In the genomic region with DNA sequence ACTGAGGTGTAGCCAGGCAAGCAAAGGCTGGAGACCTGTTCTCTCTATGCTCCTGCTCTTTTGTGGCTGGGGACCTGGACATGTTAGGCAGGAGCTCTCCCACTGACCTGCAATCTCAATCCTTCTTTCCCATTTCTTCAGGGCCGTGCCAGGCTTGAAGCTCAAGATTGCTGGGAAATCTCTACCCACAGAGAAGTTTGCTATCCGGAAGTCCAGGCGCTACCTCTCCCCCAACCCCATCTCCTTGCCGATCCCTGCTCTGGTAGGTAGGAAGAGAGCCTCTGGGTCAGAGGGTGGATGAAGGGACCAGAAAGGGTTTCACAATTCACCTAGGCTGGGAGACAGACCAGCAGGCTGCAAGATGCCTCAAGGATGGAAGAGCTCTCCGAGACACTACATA, we compare ENCODE assay signal across 18 mouse cellular contexts. TPM values are rescaled to one million over a fixed set of nuclear protein-coding genes. Genes with fewer than 3 reads are reported as not detected.
DNase-seq lines count a peak whose midpoint lies in the region; ATAC-seq and TF ChIP-seq lines count a peak whose summit lies in the region.
"Had no signal": no experiment of that assay in that cellular context is flagged by ENCODE, and none has a peak within 500 bp of the region (broad histone marks: within the 10 kb centered on the region; RNA-seq: fewer than 3 reads in every experiment).

No protein-coding gene starts in this region.

- DNase-seq in intestine, embryonic 14.5 days (ENCODE audit: low spot score), result peak; percentile 45
- DNase-seq in adrenal gland, postnatal 10 days, result no peak
- DNase-seq in kidney, postnatal 14 days, result no peak
- DNase-seq: adrenal gland, adult 8-10 months; cerebellum, adult 8-10 months; gastrocnemius, postnatal 14 days; kidney, postnatal 4 days; left cerebral cortex, postnatal 4 days; right cerebral cortex, adult 18-20 months had no signal

- H3K4me2 ChIP-seq in intestine, embryonic 14.5 days (ENCODE audit: low read length), result no peak overlapping the region
- H3K4me2 ChIP-seq in intestine, embryonic 16.5 days (ENCODE audit: low read depth, low read length), result no peak overlapping the region
- peak overlapping the region; percentile 62 for H3K4me2 ChIP-seq in liver, embryonic 15.5 days
- H3K4me2 ChIP-seq: heart, embryonic 15.5 days; hindbrain, embryonic 12.5 days; midbrain, embryonic 13.5 days had no signal

- H3K9me3 ChIP-seq in intestine, embryonic 14.5 days (ENCODE audit: control insufficient read depth, low read length), result no peaks in the 10 kb centered on the region
- H3K9me3 ChIP-seq in intestine, embryonic 16.5 days (ENCODE audit: control insufficient read depth, low read length), result no peaks in the 10 kb centered on the region
- no peaks in the 10 kb centered on the region for H3K9me3 ChIP-seq in liver, embryonic 15.5 days (replicated peaks)
- H3K9me3 ChIP-seq: G1E; heart, embryonic 15.5 days; hindbrain, embryonic 12.5 days; midbrain, embryonic 13.5 days had no signal

- H3K4me3 ChIP-seq in intestine, embryonic 14.5 days (ENCODE audit: low read depth, low read length), result no peak overlapping the region
- no peak overlapping the region for H3K4me3 ChIP-seq in intestine, embryonic 16.5 days (ENCODE audit: low read length)
- no peak overlapping the region for H3K4me3 ChIP-seq in bone marrow, adult 2 months (replicated peaks; ENCODE audit: control insufficient read depth, low read depth, low read length)
- H3K4me3 ChIP-seq in embryonic fibroblast, embryonic 13.5 days (ENCODE audit: insufficient read depth, low read length), result no peak overlapping the region
- H3K4me3 ChIP-seq in liver, embryonic 15.5 days (replicated peaks), result peak overlapping the region; percentile 23
- H3K4me3 ChIP-seq: heart, embryonic 15.5 days; hindbrain, embryonic 12.5 days; midbrain, embryonic 13.5 days had no signal

- ATAC-seq in intestine, embryonic 14.5 days (replicated peaks; ENCODE audit: low FRiP score, low TSS enrichment, low read depth), result no peak
- ATAC-seq in intestine, embryonic 16.5 days, result no peak
- no peak for ATAC-seq in liver, embryonic 15.5 days (ENCODE audit: insufficient read depth)
- ATAC-seq: intestine, postnatal 0 days; midbrain, embryonic 13.5 days had no signal

- no peak overlapping the region for H3K9ac ChIP-seq in intestine, embryonic 14.5 days (ENCODE audit: low read length)
- H3K9ac ChIP-seq in intestine, embryonic 16.5 days (ENCODE audit: low read depth, low read length), result no peak overlapping the region
- H3K9ac ChIP-seq in liver, embryonic 15.5 days, result peak overlapping the region; percentile 59
- H3K9ac ChIP-seq: heart, embryonic 15.5 days; hindbrain, embryonic 12.5 days; midbrain, embryonic 13.5 days had no signal

- no peak for TF ChIP-seq CTCF in bone marrow, adult 2 months (IDR thresholded peaks at IDR 0.05; ENCODE audit: control insufficient read depth, insufficient read depth, low read length)
- TF ChIP-seq CTCF in embryonic fibroblast, embryonic 13.5 days (IDR thresholded peaks at IDR 0.05; ENCODE audit: borderline replicate concordance, insufficient read depth, low read length), result no peak

- no peaks in the 10 kb centered on the region for H3K27me3 ChIP-seq in intestine, embryonic 14.5 days (replicated peaks; ENCODE audit: control insufficient read depth, insufficient read depth, low read length)
- H3K27me3 ChIP-seq in intestine, embryonic 16.5 days (replicated peaks; ENCODE audit: control insufficient read depth, insufficient read depth, low read length), result no peaks in the 10 kb centered on the region
- no peaks in the 10 kb centered on the region for H3K27me3 ChIP-seq in liver, embryonic 15.5 days
- H3K27me3 ChIP-seq: heart, embryonic 15.5 days; hindbrain, embryonic 12.5 days; midbrain, embryonic 13.5 days had no signal

- H3K4me1 ChIP-seq in intestine, embryonic 14.5 days (replicated peaks; ENCODE audit: control insufficient read depth, insufficient read depth, low read length), result no peaks in the 10 kb centered on the region
- H3K4me1 ChIP-seq in intestine, embryonic 16.5 days (ENCODE audit: control insufficient read depth, insufficient read depth, low read length), result no peaks in the 10 kb centered on the region
- H3K4me1 ChIP-seq in bone marrow, adult 2 months (ENCODE audit: control insufficient read depth, insufficient read depth, low read length), result peaks cover 4% of the 10 kb centered on the region; the same call in 1 of the 2 replicates
- H3K4me1 ChIP-seq in embryonic fibroblast, embryonic 13.5 days (ENCODE audit: control insufficient read depth, insufficient read depth, low read length), result peaks cover 19% of the 10 kb centered on the region
- H3K4me1 ChIP-seq in liver, embryonic 15.5 days (replicated peaks), result peaks cover 79% of the 10 kb centered on the region
- H3K4me1 ChIP-seq: hindbrain, embryonic 12.5 days had no signal

- TF ChIP-seq POLR2A in bone marrow, adult 2 months (IDR thresholded peaks at IDR 0.05; ENCODE audit: borderline replicate concordance, control insufficient read depth, low read depth, low read length), result no peak
- TF ChIP-seq POLR2A in embryonic fibroblast, embryonic 13.5 days (IDR thresholded peaks at IDR 0.05; ENCODE audit: low read depth, low read length), result no peak

- WGBS in intestine, embryonic 14.5 days, result 91% methylated on average over 5 of the region's 5 CpGs
- 95% methylated on average over 5 of the region's 5 CpGs for WGBS in intestine, embryonic 16.5 days
- 90% methylated on average over 5 of the region's 5 CpGs for WGBS in bone marrow, adult 2 months
- 82% methylated on average over 5 of the region's 5 CpGs for WGBS in liver, embryonic 15.5 days (ENCODE audit: insufficient replicate concordance)

- no peak overlapping the region for H3K27ac ChIP-seq in intestine, embryonic 14.5 days (ENCODE audit: low read depth)
- H3K27ac ChIP-seq in intestine, embryonic 16.5 days (ENCODE audit: low read length), result no peak overlapping the region
- peak overlapping the region; percentile 82 for H3K27ac ChIP-seq in bone marrow, adult 2 months (ENCODE audit: control insufficient read depth, insufficient read depth, low read depth, low read length, poor library complexity)
- peak overlapping the region; percentile 44 for H3K27ac ChIP-seq in embryonic fibroblast, embryonic 13.5 days (ENCODE audit: insufficient read depth, low read length)
- H3K27ac ChIP-seq in liver, embryonic 15.5 days (replicated peaks), result peak overlapping the region; percentile 98
- H3K27ac ChIP-seq: heart, embryonic 15.5 days; hindbrain, embryonic 12.5 days; midbrain, embryonic 13.5 days had no signal

- peaks cover 8% of the 10 kb centered on the region; the same call in 1 of the 2 replicates for H3K36me3 ChIP-seq in intestine, embryonic 14.5 days (ENCODE audit: control insufficient read depth, insufficient read depth, low read length)
- no peaks in the 10 kb centered on the region; the same call in 1 of the 2 replicates for H3K36me3 ChIP-seq in intestine, embryonic 16.5 days (ENCODE audit: control insufficient read depth, insufficient read depth, low read length)
- H3K36me3 ChIP-seq in liver, embryonic 15.5 days (replicated peaks), result peaks cover 46% of the 10 kb centered on the region
- H3K36me3 ChIP-seq: heart, embryonic 15.5 days; hindbrain, embryonic 12.5 days had no signal

RNA-seq across cellular contexts. Expression of gene Ttc39a, which starts 34.0 kb away (rescaled TPM):
- polyA plus RNA-seq in intestine, embryonic 14.5 days (2014; fragmentation: Nextera tagmentation; extraction: Ambion mirVana), result 11.9 and 14.7 TPM in 2 replicates
- polyA plus RNA-seq in intestine, embryonic 16.5 days (2015; fragmentation: Nextera tagmentation; extraction: Ambion mirVana), result 18.7 and 19.8 TPM in 2 replicates
- 3.4 and 4.0 TPM in 2 replicates for polyA plus RNA-seq in bone marrow, adult 2 months (2011; ENCODE audit: insufficient read depth, insufficient read length, low replicate concordance, missing spikeins)
- polyA plus RNA-seq in embryonic fibroblast, embryonic 13.5 days (2011; ENCODE audit: insufficient read length, low read depth, missing spikeins), result 0.83 and 2.7 TPM in 2 replicates
- 13.5 and 14.3 TPM in 2 replicates for polyA plus RNA-seq in liver, embryonic 15.5 days (2015; fragmentation: Nextera tagmentation; extraction: Ambion mirVana)
- 1 to 10 TPM; 5.3 to 5.8 TPM for total RNA-seq in adrenal gland, postnatal 10 days (2021)

RNA-seq across cellular contexts. Expression of gene Rnf11, which starts 44.1 kb away (rescaled TPM):
- polyA plus RNA-seq in intestine, embryonic 14.5 days (2014; fragmentation: Nextera tagmentation; extraction: Ambion mirVana), result 38.5 and 40.0 TPM in 2 replicates
- 15.0 and 21.8 TPM in 2 replicates for polyA plus RNA-seq in intestine, embryonic 16.5 days (2015; fragmentation: Nextera tagmentation; extraction: Ambion mirVana)
- polyA plus RNA-seq in bone marrow, adult 2 months (2011; ENCODE audit: insufficient read depth, insufficient read length, low replicate concordance, missing spikeins), result 32.8 and 39.8 TPM in 2 replicates
- 134 and 135 TPM in 2 replicates for polyA plus RNA-seq in embryonic fibroblast, embryonic 13.5 days (2011; ENCODE audit: insufficient read length, low read depth, missing spikeins)
- polyA plus RNA-seq in liver, embryonic 15.5 days (2015; fragmentation: Nextera tagmentation; extraction: Ambion mirVana), result 34.1 and 35.2 TPM in 2 replicates
- 100 to 1,000 TPM; 115 to 119 TPM for total RNA-seq in adrenal gland, postnatal 10 days (2021)

Comparison
In these comparisons a context has a peak if more than half of its experiments do, and no peak if none do; other contexts are left out.
1. H3K27ac ChIP-seq: peak in bone marrow, adult 2 months (single experiment), embryonic fibroblast, embryonic 13.5 days (single experiment) and liver, embryonic 15.5 days (single experiment); none in intestine, embryonic 14.5 days (single experiment) and intestine, embryonic 16.5 days (single experiment).